Mouse (Mus musculus) heart, embryonic 10.5 days (tissue): ENCODE results near the gene Synj1. TPM values are rescaled to one million over a fixed set of nuclear protein-coding genes. Genes with fewer than 3 reads are reported as not detected.

Experiments
- DNase-seq: peaks from one replicate; pipeline ENCODE4 v3.0.0-alpha.2; 2017; ENCODE audit warnings: low spot score
- H3K27ac ChIP-seq: fragments of 300-500 bp; sonication (generic); 2 replicates; pipeline ENCODE4 v1.5.1; 2016; ENCODE audit warnings: mild to moderate bottlenecking
- H3K27me3 ChIP-seq: fragments of 300-500 bp; sonication (generic); 2 replicates; pipeline ENCODE4 v1.6.1; 2016; ENCODE audit warnings: mild to moderate bottlenecking; ENCODE audit not compliant: poor library complexity, insufficient read depth, severe bottlenecking
- H3K36me3 ChIP-seq: fragments of 300-500 bp; sonication (generic); 2 replicates; pipeline ENCODE4 v1.6.1; 2016; ENCODE audit warnings: mild to moderate bottlenecking, moderate library complexity
- H3K4me1 ChIP-seq: fragments of 300-500 bp; sonication (generic); 2 replicates; pipeline ENCODE4 v1.6.1; 2016; ENCODE audit warnings: mild to moderate bottlenecking
- H3K4me3 ChIP-seq: fragments of 300-500 bp; sonication (generic); 2 replicates; pipeline ENCODE4 v1.5.1; 2016; ENCODE audit warnings: mild to moderate bottlenecking, moderate library complexity
- H3K9me3 ChIP-seq: fragments of 300-500 bp; sonication (generic); 2 replicates; pipeline ENCODE4 v1.6.1; 2016; ENCODE audit warnings: mild to moderate bottlenecking, moderate library complexity
- WGBS: fragments of 180-500 bp; shearing (Covaris S2); methylation state at CpG from one replicate; pipeline ENCODE4 v1.1.7; 2016; 5-methylcytosine and 5-hydroxymethylcytosine counted together
- microRNA-seq: library from miRNA; unstranded; fragments of <30 nt; microRNA quantifications from one replicate; pipeline ENCODE4, GENCODE M21; 2017
- polyA plus RNA-seq: library from polyadenylated mRNA; unstranded; fragments of >200 nt; fragmentation: Nextera tagmentation; extraction: Ambion mirVana; gene quantifications from 2 replicates; pipeline ENCODE4 v1.2.1, GENCODE M21; 2016

Synj1 gene
- polyA plus RNA-seq, 1 experiment from 2014 or later, result 14.3 TPM

- WGBS, result 65% methylated on average over 14 of the region's 14 CpGs
- Histone ChIP-seq H3K27ac (no peak overlapping the region), H3K27me3 (peaks cover 6% of the 10 kb centered on the region; the same call in 1 of the 2 replicates), H3K9me3 (no peaks in the 10 kb centered on the region), H3K4me1 (peaks cover 14% of the 10 kb centered on the region), H3K36me3 (no peaks in the 10 kb centered on the region), H3K4me3 (no peak overlapping the region)
- DNase-seq, result no peak
Measured at GRCm38 (mm10) chr16:90891601-90892000, 119.5 kb downstream of the Synj1 start.

DNA sequence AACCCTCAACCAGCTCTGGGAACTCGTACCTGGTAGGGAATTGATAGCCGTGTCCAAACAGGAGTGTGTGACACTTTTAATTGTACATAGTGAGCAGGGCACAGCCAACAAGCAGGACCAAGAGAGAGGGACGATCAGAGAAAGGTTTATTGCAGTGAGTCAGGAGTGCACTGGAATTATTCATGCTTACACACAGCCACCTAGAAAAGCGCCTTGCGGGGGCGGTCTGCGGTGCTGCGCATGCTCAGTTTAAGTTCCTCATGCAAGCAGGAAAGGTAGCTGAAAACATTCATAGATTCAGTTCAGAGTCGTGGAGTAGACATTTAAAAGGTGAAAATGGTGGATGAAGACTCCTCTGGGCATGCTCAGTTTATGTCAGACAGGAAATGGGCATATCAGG lies 120.4 kb downstream of the Synj1 start:
- Histone ChIP-seq H3K27me3 (peaks cover 6% of the 10 kb centered on the region; the same call in 1 of the 2 replicates), H3K9me3 (no peaks in the 10 kb centered on the region), H3K27ac (no peak overlapping the region), H3K36me3 (no peaks in the 10 kb centered on the region), H3K4me3 (no peak overlapping the region), H3K4me1 (peaks cover 22% of the 10 kb centered on the region)
- DNase-seq, result no peak
- 87% methylated on average over 9 of the region's 9 CpGs for WGBS

Small RNA genes within 50 kb of the gene (microRNA-seq; reads per million reads assigned to microRNA genes)
- gene Gm22933, result not detected

Other genes with a start within 250 kb of the Synj1 start
- gene Urb1, start 200.9 kb downstream of the Synj1 start, polyA plus RNA-seq, result 8.4 and 12.7 TPM in 2 replicates
- 1.0 and 2.3 TPM in 2 replicates for gene Eva1c, start 184.6 kb downstream of the Synj1 start, polyA plus RNA-seq
- gene Cfap298, start 76.2 kb downstream of the Synj1 start, polyA plus RNA-seq, result 53.1 TPM in 2 replicates
- 48.8 and 53.4 TPM in 2 replicates for gene Paxbp1, start 33.2 kb upstream of the Synj1 start, polyA plus RNA-seq
- gene 4932438H23Rik, start 83.8 kb upstream of the Synj1 start, polyA plus RNA-seq, result not detected in 2 replicates
- not detected in 2 replicates for gene Olig2, start 214.1 kb upstream of the Synj1 start, polyA plus RNA-seq